Comparison of ENCODE assay signal across 22 mouse cellular contexts in the genomic region with DNA sequence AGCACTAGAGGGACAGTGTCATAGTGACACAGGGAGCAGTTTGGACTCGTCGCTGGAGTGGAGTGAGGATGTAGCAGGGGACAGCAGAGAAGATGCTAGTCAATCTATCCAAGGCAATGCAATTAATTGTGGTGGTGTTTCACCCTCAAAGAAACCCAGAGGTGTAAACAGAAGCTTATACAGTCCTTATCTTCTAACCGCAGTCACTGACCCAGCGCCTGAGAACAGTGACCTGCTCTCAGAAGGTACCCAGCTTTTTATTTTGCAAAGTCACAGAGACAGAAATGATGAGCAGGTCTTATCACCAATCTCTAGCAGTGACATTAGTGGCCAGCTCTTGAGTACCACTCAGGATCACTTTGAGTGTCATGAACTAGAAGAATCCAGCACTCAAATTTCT.
"Had no signal": no experiment of that assay in that cellular context is flagged by ENCODE, and none has a peak within 500 bp of the region (broad histone marks: within the 10 kb centered on the region; RNA-seq: fewer than 3 reads in every experiment).

No protein-coding gene starts in this region.

- H3K9me3 ChIP-seq: lung, embryonic 15.5 days; megakaryocyte, embryonic 14.5 days; midbrain, embryonic 10.5 days; midbrain, embryonic 12.5 days; neural tube, embryonic 13.5 days; neural tube, embryonic 15.5 days had no signal

- H3K9ac ChIP-seq: lung, embryonic 15.5 days; midbrain, embryonic 12.5 days; neural tube, embryonic 13.5 days; neural tube, embryonic 15.5 days had no signal

- H3K4me2 ChIP-seq: lung, embryonic 15.5 days; midbrain, embryonic 12.5 days; neural tube, embryonic 13.5 days; neural tube, embryonic 15.5 days had no signal

- H3K4me1 ChIP-seq: lung, embryonic 15.5 days; midbrain, embryonic 10.5 days; midbrain, embryonic 12.5 days; neural tube, embryonic 13.5 days; neural tube, embryonic 15.5 days had no signal

- DNase-seq: lung, adult 2 months; lung, postnatal 14 days; lung, postnatal 36 days; midbrain, embryonic 14.5 days; retina, postnatal 1 day; right cerebral cortex, adult 18-20 months; right cerebral cortex, postnatal 25 days; right cerebral cortex, postnatal 4 days; spleen, adult 18-20 months; thymus, adult 18-20 months; thymus, postnatal 14 days; thymus, postnatal 36 days had no signal

- H3K27ac ChIP-seq: lung, embryonic 15.5 days; macrophage; midbrain, embryonic 10.5 days; midbrain, embryonic 12.5 days; neural tube, embryonic 13.5 days; neural tube, embryonic 15.5 days had no signal

- H3K27me3 ChIP-seq: lung, embryonic 15.5 days; megakaryocyte, embryonic 14.5 days; midbrain, embryonic 12.5 days; neural tube, embryonic 13.5 days; neural tube, embryonic 15.5 days had no signal

- ATAC-seq: lung, postnatal 0 days; midbrain, embryonic 16.5 days had no signal

- H3K4me3 ChIP-seq: lung, embryonic 15.5 days; megakaryocyte, embryonic 14.5 days; midbrain, embryonic 10.5 days; midbrain, embryonic 12.5 days; myocyte; neural tube, embryonic 13.5 days; neural tube, embryonic 15.5 days had no signal
